Mouse (Mus musculus) central nervous system, embryonic 11.5 days (tissue): Measurements from ENCODE around the gene Zfp358. TPM values are rescaled to one million over a fixed set of nuclear protein-coding genes. Genes with fewer than 3 reads are reported as not detected.

ENCODE experiments used
- polyA plus RNA-seq: library from polyadenylated mRNA; depleted of rRNA; stranded (reverse); fragments of >200 nt; gene quantifications from 2 replicates; pipeline ENCODE4 v1.2.3, GENCODE M21; 2012; rRNA removed

The Zfp358 gene
- 65.4 and 81.6 TPM in 2 replicates for polyA plus RNA-seq

DNA sequence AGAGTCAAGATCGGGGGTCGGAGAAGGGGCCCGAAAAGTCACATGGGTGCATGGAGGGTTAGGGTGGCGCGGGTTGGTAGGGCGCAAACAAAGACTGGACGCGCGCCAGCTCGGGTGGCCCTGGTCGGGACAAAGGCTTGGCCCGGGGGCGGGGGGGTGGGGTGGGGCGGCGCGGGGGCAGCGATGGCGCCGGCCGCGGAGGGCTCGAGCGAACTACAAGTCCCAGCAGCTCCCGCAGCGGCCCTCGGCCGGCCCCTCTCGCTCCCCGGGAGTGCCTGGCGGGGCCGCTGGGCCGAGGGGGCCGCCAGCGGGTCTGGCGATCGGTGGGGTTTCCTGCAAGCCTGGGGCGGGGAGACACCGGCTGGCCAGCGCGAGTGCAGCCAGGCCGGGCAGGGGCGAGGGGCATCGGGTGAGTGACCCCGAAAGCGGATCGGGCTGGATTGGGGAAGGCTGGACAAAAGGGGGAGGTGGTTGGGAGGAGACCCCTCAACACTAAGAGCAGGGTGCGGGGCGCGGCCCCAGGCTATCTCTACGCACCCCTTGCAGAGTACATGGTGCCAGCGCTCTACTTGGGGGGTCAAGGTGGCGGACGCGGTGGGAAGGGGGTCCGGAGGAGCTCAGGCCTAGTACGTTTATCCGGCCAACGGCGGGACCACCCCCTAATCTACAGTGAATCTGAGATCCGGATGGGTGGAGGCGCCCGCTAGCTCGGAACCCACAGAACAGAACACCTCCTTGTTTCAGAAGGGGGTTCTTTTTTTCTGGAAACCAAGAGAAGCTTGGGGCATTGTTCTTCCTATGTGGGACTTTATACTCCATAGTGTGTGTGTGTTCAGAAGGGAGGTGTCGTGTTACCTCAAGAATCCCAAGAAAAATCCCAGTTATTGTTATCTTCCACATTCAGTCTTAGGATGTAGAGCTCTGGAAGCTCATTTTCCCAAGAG is at the start of gene Zfp358:
Gene Zfp358, plus strand, starts transcription at position 238 of the 944 bp plus-strand sequence.

DNA sequence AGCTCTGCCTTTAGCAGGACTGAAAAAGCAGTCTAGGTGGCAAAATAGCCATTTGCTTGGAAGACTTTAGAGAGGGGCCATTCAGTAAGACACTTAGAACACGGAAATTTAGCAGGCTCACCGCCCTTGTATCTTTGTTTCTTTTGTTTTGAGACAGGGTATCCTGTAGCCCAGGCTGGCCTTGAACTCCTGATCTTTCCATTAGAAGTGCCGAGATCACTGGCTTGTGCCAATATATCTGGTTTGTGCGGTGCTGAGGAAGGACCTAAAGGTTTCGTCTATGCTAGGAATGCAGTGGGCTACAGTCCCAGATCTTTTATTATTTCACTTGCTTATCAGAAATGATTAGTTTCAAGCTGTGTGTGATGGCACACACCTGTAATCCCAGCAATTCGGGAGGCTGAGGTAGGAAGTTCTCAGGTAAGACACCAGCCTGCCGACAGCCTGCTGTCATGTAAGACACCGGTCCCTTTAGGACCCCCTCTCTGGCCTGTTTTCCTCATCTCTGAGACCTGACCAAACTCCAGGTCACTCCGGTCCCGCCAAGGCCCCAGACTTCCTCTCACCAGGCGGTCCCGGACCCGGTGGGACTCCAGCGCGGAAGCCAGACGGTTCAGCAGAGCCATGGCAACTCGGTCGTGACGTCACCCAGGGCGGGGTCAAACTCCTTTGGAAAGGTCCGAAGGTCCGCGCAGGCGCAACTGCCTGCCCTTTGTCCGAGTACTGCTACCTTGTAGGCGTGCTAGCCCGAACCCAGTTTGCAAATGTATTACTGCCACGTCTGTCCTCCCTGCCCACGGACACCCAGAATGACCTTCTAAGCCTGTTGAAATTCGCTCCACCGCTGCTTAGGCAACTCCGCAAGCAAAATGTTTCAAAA is 25.7 kb upstream of the Zfp358 start, which contains the start of gene Pex11g:
Gene Pex11g, minus strand, starts transcription at position 675 of the 880 bp plus-strand sequence.

GRCm38 (mm10) chr8:3470562-3470961 is 22.4 kb upstream of the Zfp358 start, which contains the start of gene Tex45:
Gene Tex45, plus strand, starts transcription at chr8:3470862.

GRCm38 (mm10) chr8:3500235-3501090 is 7.5 kb downstream of the Zfp358 start, which contains the start of gene Mcoln1:
Gene Mcoln1, plus strand, starts transcription at chr8:3500457.

GRCm38 (mm10) chr8:3515260-3515671 is 22.3 kb downstream of the Zfp358 start, which contains the start of gene Pnpla6:
Gene Pnpla6, plus strand, starts transcription at chr8:3515384.

Other genes with a start within 250 kb of the Zfp358 start
- gene Insr, start 213.5 kb upstream of the Zfp358 start, polyA plus RNA-seq: 13.0 and 14.9 TPM in 2 replicates
- gene A430078G23Rik, start 139.7 kb upstream of the Zfp358 start, polyA plus RNA-seq: 0.09 TPM in 1 of 2 replicates, not detected in the other
- gene Arhgef18, start 100.1 kb upstream of the Zfp358 start, polyA plus RNA-seq: 23.7 and 31.7 TPM in 2 replicates
- gene Pex11g, start 25.5 kb upstream of the Zfp358 start, polyA plus RNA-seq: 2.8 and 5.1 TPM in 2 replicates
- 0.17 TPM in 1 of 2 replicates, not detected in the other for gene Tex45, start 22.3 kb upstream of the Zfp358 start, polyA plus RNA-seq
- gene Mcoln1, start 7.3 kb downstream of the Zfp358 start, polyA plus RNA-seq: 127 and 133 TPM in 2 replicates
- 32.3 and 37.8 TPM in 2 replicates for gene Pnpla6, start 22.2 kb downstream of the Zfp358 start, polyA plus RNA-seq
- 4.3 and 5.4 TPM in 2 replicates for gene C330021F23Rik, start 74.9 kb downstream of the Zfp358 start, polyA plus RNA-seq
- gene Camsap3, start 94.2 kb downstream of the Zfp358 start, polyA plus RNA-seq: 21.2 and 22.0 TPM in 2 replicates
- 66.9 and 67.5 TPM in 2 replicates for gene Xab2, start 128.2 kb downstream of the Zfp358 start, polyA plus RNA-seq
- 69.2 and 71.1 TPM in 2 replicates for gene Pet100, start 128.4 kb downstream of the Zfp358 start, polyA plus RNA-seq
- 1.6 TPM in 1 of 2 replicates, not detected in the other for gene Pcp2, start 132.4 kb downstream of the Zfp358 start, polyA plus RNA-seq
- 36.9 and 53.7 TPM in 2 replicates for gene Stxbp2, start 137.8 kb downstream of the Zfp358 start, polyA plus RNA-seq
- gene Retn, start 162.6 kb downstream of the Zfp358 start, polyA plus RNA-seq: 0.14 and 0.26 TPM in 2 replicates
- gene Mcemp1, start 172.6 kb downstream of the Zfp358 start, polyA plus RNA-seq: 0.08 and 0.21 TPM in 2 replicates
- 3.5 and 7.5 TPM in 2 replicates for gene Fcor, start 179.2 kb downstream of the Zfp358 start, polyA plus RNA-seq
- 34.4 and 42.6 TPM in 2 replicates for gene Trappc5, start 183.2 kb downstream of the Zfp358 start, polyA plus RNA-seq
- gene Fcer2a, start 201.0 kb downstream of the Zfp358 start, polyA plus RNA-seq: not detected in 2 replicates
- gene Clec4g, start 227.5 kb downstream of the Zfp358 start, polyA plus RNA-seq: 0.27 and 0.36 TPM in 2 replicates